Mouse (Mus musculus) kidney, postnatal 10 days (tissue): ENCODE measurements around the gene Cdc5l.
A peak's percentile ranks its signal among the peaks of the same experiment; 100 is the strongest.
"Not testable (repeated sequence)": the region's sequence is repeated elsewhere in the genome, so short reads cannot be mapped to it uniquely, and the experiment has no call there.

Experiments used
- DNase-seq: peaks from one replicate; pipeline ENCODE4 v3.0.0; 2021; ENCODE audit warnings: mixed read lengths

The Cdc5l gene

DNA sequence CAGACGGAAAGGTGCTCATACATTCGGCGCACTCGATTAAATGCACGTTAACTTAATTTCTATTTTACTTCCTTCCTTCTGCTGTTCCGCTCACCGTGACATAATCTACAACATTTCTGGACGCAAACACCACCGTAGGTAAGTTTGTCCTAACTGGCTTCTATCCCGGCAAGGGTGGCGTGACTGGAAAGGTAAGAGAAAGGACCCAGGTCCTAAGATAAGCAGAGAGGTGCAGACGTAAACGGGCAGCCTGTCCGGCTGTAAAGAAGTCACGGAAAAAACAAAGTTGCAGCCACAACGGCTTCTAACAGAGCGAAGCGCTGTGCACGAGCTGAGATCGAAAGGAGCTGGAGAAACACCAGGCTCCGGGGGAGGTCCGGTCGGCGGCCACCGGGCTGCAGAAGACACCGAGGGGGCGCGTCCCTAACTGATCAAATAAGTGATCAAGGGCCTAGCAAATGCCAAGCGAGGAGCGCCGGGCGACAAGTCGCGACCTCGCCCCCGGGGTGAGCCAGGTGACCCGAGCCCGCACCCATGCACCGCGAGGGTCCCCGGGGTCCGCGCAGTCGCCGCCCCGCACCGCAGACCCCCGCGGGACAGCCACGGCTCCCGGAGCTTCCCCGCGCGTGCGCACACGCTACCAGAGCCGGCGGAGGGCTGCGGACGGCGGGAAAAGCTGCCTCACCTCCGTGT lies 685 bp downstream of the Cdc5l start:
- no peak for DNase-seq

DNA sequence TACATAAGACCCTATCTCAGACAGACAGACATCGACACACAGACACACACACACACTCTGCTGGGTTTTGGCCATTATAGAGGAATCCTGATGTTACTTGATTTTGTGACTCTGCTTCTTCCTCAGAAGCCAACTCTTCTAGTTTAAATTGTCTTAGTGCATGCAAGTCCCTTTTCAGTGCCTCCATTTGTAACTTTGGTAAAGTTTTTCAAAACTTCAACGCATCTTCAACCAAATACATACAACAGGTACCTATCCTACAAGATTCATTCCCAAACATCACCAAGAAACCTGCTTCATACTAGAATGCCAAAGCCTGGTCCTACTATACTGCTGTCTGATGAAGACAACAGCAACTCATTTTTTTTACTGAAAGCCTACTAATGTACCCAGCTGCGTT lies 1.5 kb downstream of the Cdc5l start:
- DNase-seq, result no peak

DNA sequence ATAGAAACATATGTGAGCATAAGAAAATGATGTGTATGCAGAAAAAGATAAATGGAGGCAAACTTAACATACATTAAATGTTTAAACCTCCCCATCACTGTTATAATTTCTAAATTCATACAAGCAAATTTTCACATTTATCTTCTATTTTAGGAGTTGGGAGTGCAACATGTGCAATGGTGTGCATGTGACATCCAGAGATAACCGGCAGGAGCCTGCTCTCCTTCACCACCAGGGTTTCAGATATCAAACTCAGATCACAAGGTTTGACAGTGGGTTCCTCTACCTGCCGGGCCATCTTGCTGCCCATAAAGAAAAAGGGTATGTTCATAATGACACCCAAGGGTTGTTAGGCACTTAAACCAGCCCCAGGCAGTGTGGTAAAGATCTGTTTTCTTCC lies 16.1 kb downstream of the Cdc5l start:
- no peak for DNase-seq

- not testable (repeated sequence) for DNase-seq
Measured at GRCm38 (mm10) chr17:45411617-45412016, 21.9 kb downstream of the Cdc5l start.

GRCm38 (mm10) chr17:45408719-45409118 lies 24.8 kb downstream of the Cdc5l start:
- DNase-seq, result no peak

DNA sequence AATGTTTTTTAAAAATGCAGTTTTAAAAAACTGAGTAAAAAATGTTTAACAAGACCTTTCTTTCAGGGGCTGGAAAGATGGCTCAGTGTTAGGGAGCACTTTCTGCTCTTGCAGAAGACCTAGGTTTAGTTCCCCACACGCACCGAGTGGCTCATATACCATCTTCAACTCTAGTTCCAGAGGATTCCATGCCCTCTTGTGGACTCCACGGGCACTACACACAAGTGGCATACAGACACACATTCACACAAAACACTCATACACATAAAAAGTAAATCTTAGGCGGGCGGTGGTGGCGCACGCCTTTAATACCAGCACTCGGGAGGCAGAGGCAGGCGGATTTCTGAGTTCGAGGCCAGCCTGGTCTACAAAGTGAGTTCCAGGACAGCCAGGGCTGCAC lies 27.3 kb downstream of the Cdc5l start:
- peak; percentile 22 for DNase-seq

DNA sequence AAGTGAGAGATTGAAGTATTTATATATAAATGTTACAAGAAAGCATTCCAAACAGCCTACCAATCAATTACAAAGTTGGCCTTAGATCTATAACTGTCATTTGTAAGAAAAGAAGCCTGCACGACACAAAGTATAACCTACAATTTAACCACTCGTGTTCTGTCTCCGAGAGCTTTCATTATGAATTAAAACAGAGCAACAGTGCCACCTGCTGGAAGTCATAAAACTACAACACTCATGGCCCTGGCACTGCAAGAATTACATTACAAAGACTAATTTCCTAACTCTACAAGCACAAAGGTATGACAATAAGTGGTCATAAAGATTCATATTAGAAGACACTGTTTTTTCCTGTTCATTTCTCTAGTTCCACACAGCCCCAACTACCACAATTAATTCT lies 30.3 kb downstream of the Cdc5l start:
- DNase-seq, result peak; percentile 71

DNA sequence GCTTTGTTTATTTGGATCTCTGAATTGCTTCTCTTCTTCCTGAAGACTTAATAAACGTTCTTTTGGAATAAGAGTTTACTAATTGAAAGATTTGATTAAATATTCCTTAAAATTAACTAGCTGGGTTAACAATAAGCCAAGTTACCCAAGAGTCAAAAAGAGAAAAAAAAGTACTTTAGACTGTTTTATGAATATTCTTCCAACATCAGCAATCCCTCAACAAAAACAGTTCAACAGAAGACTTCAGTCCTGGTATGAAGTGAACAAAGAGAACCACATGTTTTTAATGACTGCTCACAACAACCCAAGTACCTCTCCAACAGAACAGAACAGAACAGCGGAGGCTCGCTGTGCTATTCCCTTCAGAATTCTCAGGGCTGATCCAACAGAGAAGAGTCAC lies 30.9 kb downstream of the Cdc5l start:
- DNase-seq, result no peak

DNA sequence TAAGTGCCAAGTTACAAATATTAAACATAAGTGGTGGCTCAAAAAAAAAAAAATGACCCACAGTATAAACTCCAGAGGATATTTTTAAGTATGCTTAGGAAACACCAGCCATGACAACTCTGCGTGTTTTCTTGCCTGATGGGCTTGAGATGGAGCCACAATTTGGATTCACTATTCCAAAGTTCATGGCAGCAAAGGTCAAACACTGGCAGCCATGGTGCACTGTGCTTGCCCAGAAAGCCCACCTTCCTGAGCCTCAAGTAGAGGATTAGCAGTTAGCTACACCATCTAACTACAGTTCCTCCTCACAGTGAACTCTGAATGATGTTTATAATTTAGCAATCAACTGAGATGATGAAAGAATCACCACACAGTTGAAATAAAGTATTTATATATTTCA lies 31.4 kb downstream of the Cdc5l start:
- DNase-seq, result no peak

- DNase-seq, result no peak
Measured at GRCm38 (mm10) chr17:45401126-45401905, 32.2 kb downstream of the Cdc5l start.

DNA sequence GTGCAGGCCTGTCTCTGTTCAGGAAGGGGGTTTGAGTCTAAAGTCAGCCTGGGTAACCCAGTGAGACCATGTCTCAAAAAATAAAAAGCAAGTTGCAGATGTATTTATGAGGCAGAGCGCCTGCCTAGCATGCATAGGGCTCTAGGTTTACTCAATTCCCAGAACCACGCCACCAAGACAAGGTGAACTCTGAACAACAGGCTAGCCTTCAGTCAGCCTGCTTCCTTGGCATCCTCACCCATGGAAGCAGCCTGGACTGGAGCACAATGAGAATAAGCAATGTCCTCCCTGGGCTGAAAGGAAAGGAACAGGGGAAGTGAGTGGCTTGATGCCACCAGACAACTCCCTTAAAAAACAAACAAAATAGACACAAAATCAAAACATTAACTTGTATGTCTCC lies 35.5 kb downstream of the Cdc5l start:
- no peak for DNase-seq

- DNase-seq, result no peak
Measured at GRCm38 (mm10) chr17:45397541-45397940, 36.0 kb downstream of the Cdc5l start.

- no peak for DNase-seq
Measured at GRCm38 (mm10) chr17:45394612-45395011, 38.9 kb downstream of the Cdc5l start.

- no peak for DNase-seq
Measured at GRCm38 (mm10) chr17:45393765-45394164, 39.8 kb downstream of the Cdc5l start.

DNA sequence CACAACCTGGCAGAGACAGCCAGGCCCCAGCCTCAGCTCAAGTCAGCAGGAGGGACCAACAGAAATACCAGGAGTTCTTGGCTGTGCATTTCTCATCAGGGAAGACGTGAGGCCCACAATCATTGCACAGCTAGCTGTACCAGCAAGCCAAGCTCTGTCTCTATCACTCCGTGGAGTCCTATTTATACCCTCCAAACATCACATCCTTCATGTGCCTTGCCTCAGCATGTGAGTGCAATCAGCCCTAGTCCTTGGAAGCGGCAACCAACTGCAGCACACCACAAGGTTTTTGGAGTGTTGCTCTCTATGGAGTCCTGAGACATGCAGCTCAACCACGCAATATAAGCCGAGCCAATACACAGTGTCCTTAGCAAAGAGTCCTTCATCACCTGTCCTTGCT lies 43.6 kb downstream of the Cdc5l start:
- DNase-seq, result no peak

- no peak for DNase-seq
Measured at GRCm38 (mm10) chr17:45386986-45387385, 46.6 kb downstream of the Cdc5l start.

- no peak for DNase-seq
Measured at GRCm38 (mm10) chr17:45383305-45383704, 50.2 kb downstream of the Cdc5l start.

GRCm38 (mm10) chr17:45379271-45379784 lies 54.2 kb downstream of the Cdc5l start:
- no peak for DNase-seq

DNA sequence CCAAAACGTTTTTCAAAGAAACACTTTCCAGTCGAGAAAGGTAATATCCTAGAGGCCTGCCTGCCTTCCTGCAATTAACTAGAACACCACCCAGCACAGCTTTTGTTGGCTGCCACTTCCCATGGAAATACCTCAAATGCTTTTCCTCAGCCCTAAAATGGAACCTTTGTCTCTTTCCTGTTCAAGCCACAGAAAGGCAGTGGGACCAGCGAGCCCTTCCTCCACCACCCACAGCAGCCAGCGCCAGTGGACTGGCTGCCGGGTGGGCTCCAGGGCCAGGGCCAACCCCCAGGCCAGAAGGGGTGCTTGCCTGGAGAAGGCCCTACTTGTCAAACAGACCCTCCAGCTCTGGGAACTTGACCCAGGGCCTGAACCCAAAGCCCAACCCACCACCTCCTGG lies 56.2 kb downstream of the Cdc5l start:
- no peak for DNase-seq

DNA sequence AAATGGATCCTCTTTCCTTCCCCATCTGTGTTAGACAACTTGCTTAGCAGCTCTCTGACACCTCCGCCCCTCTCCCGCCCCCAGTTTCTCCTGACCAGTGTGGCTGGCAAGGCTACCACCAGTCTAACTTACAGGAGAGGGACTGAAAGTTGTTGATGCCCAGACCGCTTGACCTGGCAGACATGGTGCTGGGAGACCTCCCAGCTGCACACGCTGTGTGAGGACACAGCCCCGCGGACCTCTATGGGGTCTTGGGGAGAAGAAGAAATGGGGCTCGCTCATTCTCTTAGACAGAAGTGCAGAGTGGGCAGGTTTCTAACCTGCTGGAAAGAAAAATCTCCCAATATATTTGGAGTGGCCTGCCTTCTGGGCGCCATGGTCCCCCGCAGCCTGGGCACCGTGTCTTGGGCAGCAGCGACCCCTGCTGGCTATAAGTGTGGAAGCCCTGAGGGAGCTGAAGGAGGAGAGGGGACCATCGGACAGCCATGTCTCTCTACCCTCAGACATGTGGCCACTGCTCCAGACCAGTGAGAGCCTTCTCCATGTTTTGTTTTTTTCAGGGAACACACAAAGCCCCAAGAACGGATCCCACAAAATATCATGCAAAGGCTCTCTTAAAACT lies 59.4 kb downstream of the Cdc5l start:
- DNase-seq, result peak; percentile 88

GRCm38 (mm10) chr17:45371042-45371441 lies 62.5 kb downstream of the Cdc5l start:
- DNase-seq, result no peak

- DNase-seq, result no peak
Measured at GRCm38 (mm10) chr17:45370535-45370934, 63.0 kb downstream of the Cdc5l start.

GRCm38 (mm10) chr17:45364871-45365270 lies 68.7 kb downstream of the Cdc5l start:
- DNase-seq, result no peak

DNA sequence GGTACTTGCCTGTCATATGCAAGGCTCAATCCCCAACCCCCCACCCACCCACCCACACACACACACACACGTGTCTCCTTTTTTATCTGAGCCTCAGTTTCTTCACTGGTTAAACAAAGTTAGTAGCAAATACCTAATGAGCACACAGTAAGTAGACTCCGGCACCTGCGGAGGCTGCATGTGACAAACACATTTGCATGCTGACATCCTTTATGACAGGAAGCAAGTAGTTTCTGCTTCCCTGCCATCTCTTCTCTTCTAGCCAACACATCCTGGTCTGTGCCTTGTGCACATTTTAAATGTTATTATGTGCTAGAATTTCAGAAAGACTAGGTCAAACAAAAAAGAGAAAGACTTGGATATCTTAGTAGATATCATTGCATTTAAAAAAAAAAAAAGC lies 72.6 kb downstream of the Cdc5l start:
- no peak for DNase-seq
